Mouse (Mus musculus) lung, adult 2 months (tissue): Measurements from ENCODE around the gene Msx2.

ENCODE experiments used
- CTCF ChIP-seq: fragments of 200-500 bp; IDR thresholded peaks from 2 replicates; pipeline ENCODE4 v1.5.1; 2011; ENCODE audit warnings: mild to moderate bottlenecking, low read length, control low read depth; ENCODE audit not compliant: insufficient read depth
- POLR2A ChIP-seq: fragments of 200-500 bp; IDR thresholded peaks from 2 replicates; pipeline ENCODE4 v1.6.1; 2011; ENCODE audit warnings: low read depth, mild to moderate bottlenecking, control low read depth, low read length, borderline replicate concordance; ENCODE audit errors: extremely low read depth

DNA sequence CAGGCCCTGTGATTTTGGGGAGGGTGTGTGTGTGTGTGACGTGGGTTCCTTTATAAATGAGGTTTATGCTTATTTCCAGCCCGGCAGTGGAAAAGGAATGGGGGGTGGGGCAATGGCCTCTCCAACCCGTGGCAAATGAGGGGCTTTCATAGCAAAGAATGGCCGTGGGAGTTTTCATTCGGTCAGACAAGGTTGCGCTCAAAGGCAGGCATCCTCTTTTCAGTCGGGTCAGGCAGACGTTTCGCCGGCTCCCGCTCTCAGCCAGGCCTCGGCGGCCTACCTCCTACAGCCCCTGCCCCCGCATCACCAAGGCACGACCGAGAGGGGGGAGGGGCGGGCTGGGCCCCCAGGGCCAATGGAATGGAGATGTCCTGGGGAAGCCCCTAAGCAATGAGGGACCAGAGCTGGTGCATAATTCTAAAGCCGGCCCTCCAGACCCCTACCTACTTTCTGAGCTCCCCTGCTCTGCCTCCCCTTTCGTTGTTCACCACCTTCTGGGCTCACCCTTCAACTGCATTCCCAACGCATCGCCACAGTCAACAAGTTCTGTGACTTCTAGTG is 8.4 kb downstream of the Msx2 start:
- no peak for TF ChIP-seq CTCF
- no peak for TF ChIP-seq POLR2A
